Mouse (Mus musculus) cerebellum, adult 2 months (tissue): ENCODE data around the gene Ccdc148.

Source experiments
- CTCF ChIP-seq: fragments of 200-500 bp; IDR thresholded peaks from 2 replicates; pipeline ENCODE4 v1.5.1; 2011; ENCODE audit warnings: low read depth, mild to moderate bottlenecking, control low read depth, low read length, moderate library complexity, borderline replicate concordance; ENCODE audit not compliant: insufficient read depth
- POLR2A ChIP-seq: fragments of 200-500 bp; IDR thresholded peaks from 2 replicates; pipeline ENCODE4 v1.6.1; 2011; ENCODE audit warnings: low read length, control low read depth, borderline replicate concordance; ENCODE audit not compliant: insufficient read depth

- TF ChIP-seq CTCF, result no peak
- no peak for TF ChIP-seq POLR2A
Observed at GRCm38 (mm10) chr2:59049686-59050085, 110.8 kb downstream of the Ccdc148 start.
